Mouse (Mus musculus) limb, embryonic 13.5 days (tissue): ENCODE data around the gene Il12rb2. TPM values are rescaled to one million over a fixed set of nuclear protein-coding genes. Genes with fewer than 3 reads are reported as not detected.
A peak's percentile ranks its signal among the peaks of the same experiment; 100 is the strongest.

Experiments
- ATAC-seq: fragments of 200-750 bp; cut with Nextera tagmentation; 2 replicates; pipeline ENCODE4 v1.8.0; 2017; ENCODE audit warnings: low read depth, moderate number of reproducible peaks, moderate TSS enrichment; ENCODE audit not compliant: low FRiP score
- H3K27ac ChIP-seq: fragments of 300-500 bp; sonication (generic); 2 replicates; pipeline ENCODE4 v1.5.1; 2015; ENCODE audit warnings: inconsistent platforms, mild to moderate bottlenecking, moderate library complexity
- H3K27me3 ChIP-seq: fragments of 300-500 bp; sonication (generic); 2 replicates; pipeline ENCODE4 v1.6.1; 2015; ENCODE audit warnings: mild to moderate bottlenecking, inconsistent platforms
- H3K36me3 ChIP-seq: fragments of 300-500 bp; sonication (generic); 2 replicates; pipeline ENCODE4 v1.6.1; 2015; ENCODE audit warnings: inconsistent platforms, mild to moderate bottlenecking, moderate library complexity
- H3K4me1 ChIP-seq: fragments of 300-500 bp; sonication (generic); 2 replicates; pipeline ENCODE4 v1.6.1; 2015; ENCODE audit warnings: inconsistent platforms
- H3K4me2 ChIP-seq: fragments of 300-500 bp; sonication (generic); replicated peaks from 2 replicates; pipeline ENCODE4 v1.6.1; 2015; ENCODE audit warnings: inconsistent platforms, mild to moderate bottlenecking, moderate library complexity
- H3K4me3 ChIP-seq: fragments of 300-500 bp; sonication (generic); 2 replicates; pipeline ENCODE4 v1.5.1; 2015; ENCODE audit warnings: moderate library complexity, mild to moderate bottlenecking, inconsistent platforms
- H3K9ac ChIP-seq: fragments of 300-500 bp; sonication (generic); 2 replicates; pipeline ENCODE4 v1.6.1; 2015; ENCODE audit warnings: mild to moderate bottlenecking, inconsistent platforms
- H3K9me3 ChIP-seq: fragments of 300-500 bp; sonication (generic); 2 replicates; pipeline ENCODE4 v1.6.1; 2016; ENCODE audit warnings: inconsistent platforms
- WGBS: fragments of 180-500 bp; shearing (Covaris S2); methylation state at CpG from one replicate; pipeline ENCODE4 v1.1.7; 2015; 5-methylcytosine and 5-hydroxymethylcytosine counted together
- polyA plus RNA-seq: library from polyadenylated mRNA; unstranded; fragments of >200 nt; fragmentation: Nextera tagmentation; extraction: Ambion mirVana; gene quantifications from 2 replicates; pipeline ENCODE4 v1.2.1, GENCODE M21; 2015

Il12rb2 gene
- polyA plus RNA-seq, 1 experiment from 2014 or later, result 0.15 TPM

DNA sequence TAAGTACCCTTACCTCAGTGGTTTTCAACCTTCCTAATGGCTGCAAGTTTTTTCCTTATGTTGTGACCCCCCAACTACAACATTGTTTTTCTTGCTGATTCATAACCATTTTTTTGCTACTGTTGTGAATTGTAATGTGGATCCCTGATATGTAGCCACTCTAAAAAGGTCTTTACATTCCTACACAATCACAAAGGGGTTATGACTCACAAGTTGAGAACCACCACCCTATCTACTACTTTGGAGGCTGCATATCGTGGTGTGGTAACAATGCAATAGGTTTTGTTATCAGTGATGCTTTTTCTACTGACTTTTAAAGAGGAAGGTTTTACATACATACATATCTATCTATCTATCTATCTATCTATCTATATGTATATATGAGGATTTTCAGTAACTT, 93.1 kb downstream of the Il12rb2 start:
- ATAC-seq, result no peak
- WGBS, result 91% methylated on average over 1 of the region's 1 CpGs
- Histone ChIP-seq H3K4me3 (no peak overlapping the region), H3K9ac (no peak overlapping the region), H3K9me3 (no peaks in the 10 kb centered on the region), H3K27ac (no peak overlapping the region), H3K4me1 (no peaks in the 10 kb centered on the region), H3K27me3 (no peaks in the 10 kb centered on the region), H3K4me2 (no peak overlapping the region), H3K36me3 (peaks cover 43% of the 10 kb centered on the region)

DNA sequence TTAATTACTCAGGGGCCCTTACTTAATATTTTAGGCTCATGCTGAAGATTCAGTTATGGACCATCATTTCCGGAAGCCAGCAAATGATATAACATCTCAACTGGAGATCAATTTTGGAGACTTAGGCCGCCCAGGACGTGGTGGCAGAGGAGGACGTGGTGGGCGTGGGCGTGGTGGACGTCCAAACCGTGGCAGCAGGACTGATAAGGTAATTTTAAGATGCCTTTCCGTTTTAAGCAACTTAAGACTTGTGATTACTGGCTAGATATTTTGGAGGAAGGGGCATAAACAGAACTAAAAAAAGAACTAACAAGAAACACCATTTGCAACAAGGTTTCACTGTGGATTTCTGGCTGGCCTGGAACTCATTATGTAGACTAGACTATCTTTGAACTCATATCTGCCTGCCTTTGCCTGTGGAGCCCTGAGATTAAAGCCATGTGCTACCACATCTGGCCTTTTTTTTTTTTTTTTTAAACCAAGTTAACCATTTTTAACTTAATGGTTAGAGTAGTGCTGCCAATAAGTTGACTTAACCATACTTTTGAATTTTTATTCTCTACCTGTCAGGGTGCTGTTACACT, 94.3 kb downstream of the Il12rb2 start:
- H3K4me2 ChIP-seq, result no peak overlapping the region
- H3K4me3 ChIP-seq, result no peak overlapping the region
- no peak overlapping the region for H3K27ac ChIP-seq
- ATAC-seq, result no peak
- H3K9me3 ChIP-seq, result no peaks in the 10 kb centered on the region
- H3K4me1 ChIP-seq, result no peaks in the 10 kb centered on the region
- WGBS, result 61% methylated on average over 9 of the region's 9 CpGs
- no peaks in the 10 kb centered on the region for H3K27me3 ChIP-seq
- H3K9ac ChIP-seq, result no peak overlapping the region
- peaks cover 45% of the 10 kb centered on the region for H3K36me3 ChIP-seq

DNA sequence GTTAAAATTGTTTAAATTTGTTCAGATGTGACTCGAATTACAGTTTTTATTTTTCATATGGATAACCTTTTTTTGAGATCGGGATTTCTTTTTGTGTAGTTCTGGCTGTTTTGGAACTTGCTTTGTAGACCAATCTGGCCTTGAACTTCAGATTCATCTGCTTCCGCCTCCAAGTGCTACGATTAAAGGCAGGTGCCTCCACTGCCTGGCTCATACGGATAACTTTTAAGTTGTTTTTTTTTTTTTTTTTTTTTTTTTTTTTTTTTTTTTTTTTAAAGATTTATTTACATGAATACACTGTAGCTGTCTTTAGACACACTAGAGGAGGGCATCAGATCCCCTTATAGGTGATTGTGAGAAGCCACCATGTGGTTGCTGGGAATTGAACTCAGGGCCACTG, 98.0 kb downstream of the Il12rb2 start:
- ATAC-seq, result no peak
- WGBS, result 82% methylated on average over 5 of the region's 5 CpGs
- H3K9me3 ChIP-seq, result no peaks in the 10 kb centered on the region
- peaks cover 59% of the 10 kb centered on the region for H3K36me3 ChIP-seq
- no peak overlapping the region for H3K4me2 ChIP-seq
- no peaks in the 10 kb centered on the region for H3K27me3 ChIP-seq
- H3K27ac ChIP-seq, result no peak overlapping the region
- no peak overlapping the region for H3K9ac ChIP-seq
- no peak overlapping the region for H3K4me3 ChIP-seq
- H3K4me1 ChIP-seq, result no peaks in the 10 kb centered on the region

DNA sequence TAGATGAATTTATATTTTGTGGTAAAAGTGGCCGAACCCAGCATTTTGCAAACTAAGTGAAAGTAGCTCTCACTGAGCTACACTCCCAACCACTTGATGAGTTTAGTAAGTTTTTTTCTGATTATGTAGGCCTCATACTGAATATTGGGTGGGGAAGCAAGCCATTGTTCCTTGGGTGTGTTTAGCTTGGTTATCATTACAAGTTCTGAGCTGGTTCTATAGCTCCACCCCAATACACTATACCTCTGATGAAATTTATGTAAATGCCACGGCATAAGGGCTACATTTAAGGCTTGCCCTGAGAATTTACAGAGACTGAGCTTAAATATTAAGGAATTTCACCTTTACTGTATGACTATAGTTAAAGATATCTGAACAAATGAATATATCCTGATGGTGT, 106.5 kb downstream of the Il12rb2 start:
- WGBS, result 38% methylated on average over 2 of the region's 2 CpGs
- Histone ChIP-seq H3K4me1 (peaks cover 11% of the 10 kb centered on the region), H3K9me3 (no peaks in the 10 kb centered on the region), H3K27me3 (no peaks in the 10 kb centered on the region), H3K4me2 (peak overlapping the region; percentile 63), H3K4me3 (peak overlapping the region; percentile 100), H3K9ac (no peak overlapping the region), H3K36me3 (peaks cover 21% of the 10 kb centered on the region), H3K27ac (no peak overlapping the region)
- no peak for ATAC-seq

DNA sequence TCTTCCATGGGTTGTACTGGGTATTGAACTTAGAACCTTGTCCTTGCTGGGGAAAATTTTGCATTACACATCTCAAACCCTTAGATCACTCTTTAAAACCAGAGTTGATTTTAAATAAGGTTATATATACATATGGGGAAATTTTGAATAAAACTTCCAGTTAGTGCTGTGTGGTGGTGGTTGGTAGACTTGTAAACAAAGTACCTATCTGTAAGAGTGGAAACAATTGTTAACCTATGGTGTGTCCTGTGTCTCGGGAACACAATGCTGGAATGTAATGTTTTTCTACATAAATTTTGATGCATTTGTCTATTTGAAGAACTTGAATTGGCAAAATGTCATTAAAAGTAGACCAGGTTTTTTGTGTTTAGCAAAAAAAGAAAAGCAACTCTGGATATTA, 107.0 kb downstream of the Il12rb2 start:
- peaks cover 11% of the 10 kb centered on the region for H3K4me1 ChIP-seq
- H3K27me3 ChIP-seq, result no peaks in the 10 kb centered on the region
- H3K36me3 ChIP-seq, result peaks cover 16% of the 10 kb centered on the region
- H3K9ac ChIP-seq, result no peak overlapping the region
- H3K4me2 ChIP-seq, result peak overlapping the region; percentile 63
- no peaks in the 10 kb centered on the region for H3K9me3 ChIP-seq
- peak overlapping the region; percentile 100 for H3K4me3 ChIP-seq
- WGBS, result 8% methylated on average over 1 of the region's 1 CpGs
- no peak overlapping the region for H3K27ac ChIP-seq
- no peak for ATAC-seq

DNA sequence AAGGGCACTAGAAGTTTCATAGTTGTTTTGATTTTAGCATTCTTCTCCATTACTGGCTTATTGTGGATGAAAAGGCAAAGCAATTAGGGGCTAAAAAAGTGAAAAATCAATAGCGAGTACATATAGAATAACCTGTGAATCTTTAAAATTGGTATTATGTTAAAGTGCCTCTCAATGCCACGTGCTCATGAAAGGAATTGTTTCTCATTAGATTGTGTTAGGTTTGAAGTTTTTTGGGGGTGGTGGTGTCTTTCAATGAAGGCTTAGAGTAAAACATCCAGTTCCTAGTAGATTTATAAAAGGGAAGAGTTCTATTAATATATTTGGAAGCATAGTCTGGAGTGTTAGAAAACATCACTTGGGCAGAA, 107.8 kb downstream of the Il12rb2 start:
- H3K9me3 ChIP-seq, result no peaks in the 10 kb centered on the region
- H3K27ac ChIP-seq, result no peak overlapping the region
- 0% methylated on average over 2 of the region's 2 CpGs for WGBS

DNA sequence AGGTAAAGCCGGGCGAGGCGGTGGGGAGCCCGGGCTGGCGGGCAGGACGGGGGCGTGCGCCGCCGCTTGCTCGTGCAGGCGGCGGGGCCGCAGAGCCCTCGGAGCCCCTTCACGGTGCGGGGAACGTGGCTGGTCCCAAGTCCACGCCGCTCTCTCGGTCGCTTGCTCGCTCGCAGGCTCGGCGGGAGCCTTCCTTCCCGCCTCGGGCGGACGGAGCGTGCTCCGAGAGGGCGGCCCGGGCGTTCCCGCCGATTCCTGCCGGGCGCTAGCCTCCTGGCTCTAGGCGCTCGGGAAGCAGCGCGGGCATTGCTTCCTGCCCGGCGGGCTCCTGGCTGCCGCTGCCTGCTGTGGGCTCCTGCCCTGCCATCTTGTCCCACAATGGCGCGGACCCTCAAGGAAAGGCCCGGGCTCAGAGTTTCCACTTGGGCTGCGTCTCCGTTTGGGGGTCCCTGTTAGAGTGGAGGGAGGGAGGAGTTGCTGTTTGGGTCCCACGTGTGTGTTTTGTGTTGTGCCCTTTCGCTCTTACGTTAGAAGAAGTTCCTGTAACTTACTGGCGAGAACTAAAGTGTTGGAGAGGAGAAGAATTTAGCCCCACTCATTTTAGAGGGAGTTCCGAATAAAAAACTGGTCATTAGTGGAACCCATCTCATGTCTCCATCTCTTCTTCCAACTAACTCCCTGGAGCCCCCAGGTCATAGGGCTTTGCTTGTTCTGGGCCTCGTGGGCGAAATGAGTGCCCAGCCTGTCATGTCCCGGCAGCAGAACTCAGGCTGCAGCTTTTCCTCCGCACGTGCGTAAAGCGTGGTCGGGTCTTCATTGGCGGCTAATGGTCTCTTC, 108.4 kb downstream of the Il12rb2 start:
- H3K9ac ChIP-seq, result peak overlapping the region; percentile 100
- peak; percentile 2; the same call in 1 of the 2 replicates for ATAC-seq
- peaks cover 11% of the 10 kb centered on the region for H3K4me1 ChIP-seq
- peaks cover 8% of the 10 kb centered on the region for H3K36me3 ChIP-seq
- no peaks in the 10 kb centered on the region for H3K9me3 ChIP-seq
- no peaks in the 10 kb centered on the region for H3K27me3 ChIP-seq
- H3K4me2 ChIP-seq, result peak overlapping the region; percentile 62
- H3K27ac ChIP-seq, result peak overlapping the region; percentile 92
- peak overlapping the region; percentile 100 for H3K4me3 ChIP-seq
- under 1% methylated on average over 62 of the region's 65 CpGs for WGBS

More for the DNA sequence above, 107.8 kb downstream of the Il12rb2 start:
- no peaks in the 10 kb centered on the region for H3K27me3 ChIP-seq
- peaks cover 11% of the 10 kb centered on the region for H3K36me3 ChIP-seq
- H3K4me1 ChIP-seq, result peaks cover 11% of the 10 kb centered on the region
- H3K4me2 ChIP-seq, result peak overlapping the region; percentile 62
- ATAC-seq, result no peak
- H3K4me3 ChIP-seq, result peak overlapping the region; percentile 100
- H3K9ac ChIP-seq, result peak overlapping the region; percentile 100

DNA sequence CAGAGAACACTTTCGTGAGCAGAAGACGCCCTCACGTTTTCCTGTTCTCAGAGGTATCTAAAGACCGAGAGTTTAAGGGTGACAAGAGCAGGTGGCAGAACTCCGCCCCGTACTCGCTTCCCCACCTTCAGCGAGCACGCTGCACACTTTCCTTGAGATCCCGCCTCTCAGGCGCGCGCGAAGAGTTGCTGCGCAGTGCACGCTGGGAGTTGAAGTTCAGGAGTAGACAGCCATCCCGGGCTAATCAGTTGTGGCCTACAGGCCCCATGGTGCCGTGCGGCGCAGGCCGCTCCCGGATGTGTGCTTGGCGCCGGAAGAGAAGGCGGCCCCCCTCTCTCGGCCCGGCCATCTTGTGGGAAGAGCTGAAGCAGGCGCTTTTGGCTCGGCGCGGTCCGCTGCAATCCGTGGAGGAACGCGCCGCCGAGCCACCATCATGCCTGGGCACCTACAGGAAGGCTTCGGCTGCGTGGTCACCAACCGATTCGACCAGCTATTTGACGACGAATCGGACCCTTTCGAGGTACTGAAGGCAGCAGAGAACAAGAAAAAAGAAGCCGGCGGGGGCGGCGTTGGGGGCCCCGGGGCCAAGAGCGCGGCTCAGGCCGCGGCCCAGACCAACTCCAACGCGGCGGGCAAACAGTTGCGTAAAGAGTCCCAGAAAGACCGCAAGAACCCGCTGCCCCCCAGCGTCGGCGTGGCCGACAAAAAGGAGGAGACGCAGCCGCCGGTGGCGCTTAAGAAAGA, 109.2 kb downstream of the Il12rb2 start:
- peaks cover 5% of the 10 kb centered on the region for H3K36me3 ChIP-seq
- peak overlapping the region; percentile 100 for H3K9ac ChIP-seq
- WGBS, result under 1% methylated on average over 67 of the region's 68 CpGs
- peak overlapping the region; percentile 100 for H3K4me3 ChIP-seq
- H3K4me2 ChIP-seq, result peak overlapping the region; percentile 73
- peak overlapping the region; percentile 92 for H3K27ac ChIP-seq
- peaks cover 11% of the 10 kb centered on the region for H3K4me1 ChIP-seq
- H3K27me3 ChIP-seq, result no peaks in the 10 kb centered on the region
- H3K9me3 ChIP-seq, result no peaks in the 10 kb centered on the region
- peak; percentile 99 for ATAC-seq

DNA sequence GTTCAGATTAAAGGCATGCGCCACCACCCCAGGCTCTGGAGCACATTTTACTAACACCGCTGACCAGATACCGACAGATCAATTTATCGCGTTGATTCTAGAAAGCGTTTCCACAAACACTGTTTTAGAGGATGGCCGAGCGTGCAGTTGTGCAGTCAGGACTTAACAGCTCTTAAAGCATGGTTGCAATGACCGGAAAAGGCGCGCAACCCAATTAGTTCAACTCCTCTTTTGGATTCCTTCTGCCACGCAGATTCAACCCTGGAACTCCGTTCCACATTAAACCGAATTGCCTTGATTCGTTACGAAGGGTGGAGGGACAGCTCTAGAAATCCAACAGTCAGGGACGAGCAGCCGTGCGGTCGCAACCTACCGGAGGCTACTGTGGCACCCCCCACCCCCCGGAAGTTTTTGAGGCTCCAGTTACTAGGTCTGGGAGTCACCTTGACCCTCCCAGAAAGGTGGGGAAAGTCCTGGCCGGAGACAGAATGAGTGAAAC, 109.8 kb downstream of the Il12rb2 start:
- H3K27ac ChIP-seq, result peak overlapping the region; percentile 63; the same call in 1 of the 2 replicates
- ATAC-seq, result peak; percentile 70
- no peaks in the 10 kb centered on the region for H3K27me3 ChIP-seq
- H3K4me3 ChIP-seq, result peak overlapping the region; percentile 100
- peak overlapping the region; percentile 73 for H3K4me2 ChIP-seq
- no peaks in the 10 kb centered on the region for H3K36me3 ChIP-seq
- peak overlapping the region; percentile 68 for H3K9ac ChIP-seq
- peaks cover 11% of the 10 kb centered on the region for H3K4me1 ChIP-seq
- no peaks in the 10 kb centered on the region for H3K9me3 ChIP-seq
- under 1% methylated on average over 23 of the region's 23 CpGs for WGBS

DNA sequence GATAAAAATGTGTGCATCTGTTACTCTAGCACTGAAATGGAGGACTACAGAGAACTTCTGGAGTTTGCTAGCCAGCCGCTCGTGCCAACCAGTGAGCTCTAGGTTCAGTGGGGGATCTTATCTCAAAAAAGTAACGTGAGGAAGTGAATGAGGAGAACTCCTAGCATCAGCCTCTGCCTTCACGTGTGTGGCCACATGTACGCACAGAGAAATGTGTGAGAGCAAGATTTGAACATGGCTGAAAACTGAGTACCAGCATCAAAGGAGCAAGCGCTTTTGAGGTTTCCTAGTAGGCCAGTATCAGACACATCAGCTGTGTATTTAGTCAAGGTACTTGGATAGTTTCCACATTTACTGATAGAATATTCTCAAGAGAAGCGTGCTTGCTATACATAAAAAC, 111.1 kb downstream of the Il12rb2 start:
- no peak overlapping the region for H3K9ac ChIP-seq
- ATAC-seq, result no peak
- H3K9me3 ChIP-seq, result no peaks in the 10 kb centered on the region
- H3K27ac ChIP-seq, result no peak overlapping the region
- peaks cover 8% of the 10 kb centered on the region for H3K4me1 ChIP-seq
- H3K4me2 ChIP-seq, result no peak overlapping the region
- H3K36me3 ChIP-seq, result no peaks in the 10 kb centered on the region
- WGBS, result 89% methylated on average over 7 of the region's 7 CpGs
- no peaks in the 10 kb centered on the region for H3K27me3 ChIP-seq
- H3K4me3 ChIP-seq, result no peak overlapping the region

DNA sequence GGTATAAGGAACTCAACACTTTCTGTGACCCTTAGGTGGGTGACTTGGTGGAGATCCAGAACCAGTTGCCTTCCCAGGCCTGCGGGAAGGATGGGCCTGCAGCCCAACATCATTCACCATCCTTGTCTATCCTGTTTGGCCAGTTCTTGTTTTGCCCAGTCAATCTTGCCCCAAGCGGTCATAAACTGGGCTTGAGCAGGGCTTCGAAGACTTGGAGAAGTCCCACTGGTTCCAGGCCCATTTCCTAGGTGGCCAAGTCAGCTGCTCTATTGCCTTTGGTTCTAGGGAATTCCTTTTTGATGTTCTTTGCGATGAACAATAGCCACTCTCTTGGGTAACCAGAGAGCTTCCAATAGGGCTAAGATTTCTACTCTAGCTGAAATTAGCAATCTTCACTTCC, 124.9 kb downstream of the Il12rb2 start:
- Histone ChIP-seq H3K9me3 (no peaks in the 10 kb centered on the region), H3K27ac (no peak overlapping the region), H3K4me1 (no peaks in the 10 kb centered on the region), H3K36me3 (no peaks in the 10 kb centered on the region), H3K27me3 (no peaks in the 10 kb centered on the region), H3K4me2 (no peak overlapping the region), H3K4me3 (no peak overlapping the region), H3K9ac (no peak overlapping the region)
- 79% methylated on average over 4 of the region's 4 CpGs for WGBS
- ATAC-seq, result no peak

DNA sequence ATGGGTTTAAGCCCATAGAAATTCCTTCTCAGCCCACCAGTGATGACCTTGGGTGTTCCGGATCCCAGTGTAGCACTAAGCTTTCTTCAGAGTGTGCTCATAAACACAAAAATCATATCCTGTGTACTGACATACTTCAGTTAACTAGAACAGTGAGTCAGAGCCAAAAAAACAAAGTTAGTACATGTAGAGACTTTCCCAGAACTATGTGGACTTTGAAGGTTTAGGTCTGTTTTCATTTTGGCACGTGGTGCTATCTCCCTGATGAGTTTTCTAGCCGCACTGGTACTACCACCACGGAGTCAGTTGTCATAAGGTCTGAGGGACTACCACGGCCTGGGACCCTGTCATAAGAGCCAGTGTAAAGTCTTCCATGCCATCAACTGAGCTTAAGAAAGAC, 131.5 kb downstream of the Il12rb2 start:
- 82% methylated on average over 5 of the region's 5 CpGs for WGBS

More for the DNA sequence above, 131.5 kb downstream of the Il12rb2 start:
- Histone ChIP-seq H3K27ac (no peak overlapping the region), H3K9me3 (no peaks in the 10 kb centered on the region), H3K4me1 (no peaks in the 10 kb centered on the region), H3K27me3 (no peaks in the 10 kb centered on the region), H3K36me3 (no peaks in the 10 kb centered on the region), H3K4me3 (no peak overlapping the region), H3K9ac (no peak overlapping the region), H3K4me2 (no peak overlapping the region)
- ATAC-seq, result no peak
